Mouse (Mus musculus) gastrocnemius, postnatal 14 days (tissue): Measurements from ENCODE around the gene 4930558K02Rik. TPM values are rescaled to one million over a fixed set of nuclear protein-coding genes. Genes with fewer than 3 reads are reported as not detected.

Experiments used
- DNase-seq: peaks from one replicate; pipeline ENCODE4 v3.0.0; 2021; ENCODE audit warnings: mixed read lengths
- intact Hi-C: fragments of 180-260 bp; cut with DNase I; formaldehyde crosslinking; loops from one replicate; pipeline ENCODE4 v1.15.1; 2025; ENCODE audit warnings: low total_unique reads
- total RNA-seq, 2 experiments: library from RNA; stranded (reverse); gene quantifications; 2 replicates each; pipeline ENCODE4 v1.2.3; 2021

Gene 4930558K02Rik
- total RNA-seq, 2 experiments from 2014 or later, result not detected

GRCm38 (mm10) chr1:161962465-161963377, 16.7 kb downstream of the 4930558K02Rik start:
- intact Hi-C loops, result loop anchor here (10.0 kb wide), 1 partner anchor 88 kb away; the partner anchor contains the start of gene Suco
- no peak for DNase-seq

GRCm38 (mm10) chr1:161957964-161958950, 21.2 kb downstream of the 4930558K02Rik start:
- intact Hi-C loops, result no loop called here
- no peak for DNase-seq

- no peak for DNase-seq
- intact Hi-C loops, result no loop called here
Measured at GRCm38 (mm10) chr1:161955846-161956245, 23.6 kb downstream of the 4930558K02Rik start.

- intact Hi-C loops, result no loop called here
Measured at GRCm38 (mm10) chr1:161952599-161952998, 26.8 kb downstream of the 4930558K02Rik start.

GRCm38 (mm10) chr1:161951009-161951779, 28.2 kb downstream of the 4930558K02Rik start:
- intact Hi-C loops, result no loop called here

More at GRCm38 (mm10) chr1:161952599-161952998, 26.8 kb downstream of the 4930558K02Rik start:
- DNase-seq, result no peak

GRCm38 (mm10) chr1:161942082-161942481, 37.4 kb downstream of the 4930558K02Rik start:
- intact Hi-C loops, result no loop called here
- no peak for DNase-seq

More at GRCm38 (mm10) chr1:161951009-161951779, 28.2 kb downstream of the 4930558K02Rik start:
- DNase-seq, result no peak

GRCm38 (mm10) chr1:161932286-161932685, 47.1 kb downstream of the 4930558K02Rik start:
- intact Hi-C loops, result no loop called here
- no peak for DNase-seq

GRCm38 (mm10) chr1:161931817-161932216, 47.6 kb downstream of the 4930558K02Rik start:
- no peak for DNase-seq
- intact Hi-C loops, result no loop called here

GRCm38 (mm10) chr1:161931313-161931712, 48.1 kb downstream of the 4930558K02Rik start:
- intact Hi-C loops, result no loop called here
- DNase-seq, result no peak

GRCm38 (mm10) chr1:161927976-161928375, 51.5 kb downstream of the 4930558K02Rik start:
- intact Hi-C loops, result no loop called here
- DNase-seq, result no peak

GRCm38 (mm10) chr1:161925281-161925805, 54.1 kb downstream of the 4930558K02Rik start:
- DNase-seq, result no peak
- intact Hi-C loops, result no loop called here

GRCm38 (mm10) chr1:161924321-161924720, 55.1 kb downstream of the 4930558K02Rik start:
- intact Hi-C loops, result no loop called here
- no peak for DNase-seq

- no peak for DNase-seq
- intact Hi-C loops, result no loop called here
Measured at GRCm38 (mm10) chr1:161921928-161922327, 57.5 kb downstream of the 4930558K02Rik start.

GRCm38 (mm10) chr1:161920475-161921454, 58.7 kb downstream of the 4930558K02Rik start:
- intact Hi-C loops, result no loop called here
- no peak for DNase-seq

GRCm38 (mm10) chr1:161919594-161919993, 59.8 kb downstream of the 4930558K02Rik start:
- no peak for DNase-seq
- intact Hi-C loops, result no loop called here

- intact Hi-C loops, result no loop called here
- DNase-seq, result no peak
Measured at GRCm38 (mm10) chr1:161918682-161919372, 60.6 kb downstream of the 4930558K02Rik start.

- DNase-seq, result no peak
Measured at GRCm38 (mm10) chr1:161917940-161918484, 61.4 kb downstream of the 4930558K02Rik start.

More at GRCm38 (mm10) chr1:161917940-161918484, 61.4 kb downstream of the 4930558K02Rik start:
- intact Hi-C loops, result no loop called here
